ENCODE assay signal across 9 mouse cellular contexts in the genomic region with DNA sequence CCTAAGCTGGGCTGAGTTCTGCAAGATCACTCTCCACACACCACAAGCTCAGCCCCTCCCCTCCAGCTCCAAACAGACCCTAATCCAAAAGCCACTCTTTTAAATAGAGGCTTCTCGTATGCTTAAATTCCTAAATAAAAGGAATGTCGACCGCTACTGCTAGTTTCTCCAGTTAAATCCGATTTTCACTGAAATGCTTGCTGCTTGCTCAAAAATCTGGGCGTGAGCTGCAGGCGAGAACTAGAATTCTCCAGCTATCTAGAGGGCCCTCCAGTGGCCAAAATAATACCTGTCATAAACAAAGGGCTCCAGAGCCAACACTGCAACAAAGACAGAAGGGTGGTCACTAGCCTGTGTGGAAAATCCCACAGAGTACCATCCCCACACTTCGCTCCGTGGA.
A peak's percentile ranks its signal among the peaks of the same experiment; 100 is the strongest.
DNase-seq lines count a peak whose midpoint lies in the region; ATAC-seq and TF ChIP-seq lines count a peak whose summit lies in the region.
"Had no signal": no experiment of that assay in that cellular context is flagged by ENCODE, and none has a peak within 500 bp of the region (broad histone marks: within the 10 kb centered on the region; RNA-seq: fewer than 3 reads in every experiment).

No protein-coding gene starts in this region.

- no peaks in the 10 kb centered on the region for H3K27me3 ChIP-seq in embryonic facial prominence, embryonic 11.5 days (ENCODE audit: control insufficient read depth, insufficient read depth, low read length)
- H3K27me3 ChIP-seq in heart, adult 2 months (ENCODE audit: control insufficient read depth, insufficient read depth, low read length): no peaks in the 10 kb centered on the region
- H3K27me3 ChIP-seq in kidney, embryonic 15.5 days: no peaks in the 10 kb centered on the region
- no peaks in the 10 kb centered on the region for H3K27me3 ChIP-seq in limb, embryonic 13.5 days
- no peaks in the 10 kb centered on the region for H3K27me3 ChIP-seq in neural tube, embryonic 12.5 days (replicated peaks)

- TF ChIP-seq POLR2A in heart, adult 2 months (IDR thresholded peaks at IDR 0.05; ENCODE audit: insufficient read depth, low read depth, low read length): no peak

- no peaks in the 10 kb centered on the region for H3K79me2 ChIP-seq in heart, adult 2 months (replicated peaks; ENCODE audit: control insufficient read depth, insufficient read depth, low read length)

- WGBS in embryonic facial prominence, embryonic 11.5 days: 6% methylated on average over 8 of the region's 8 CpGs
- WGBS in heart, adult 2 months: 14% methylated on average over 8 of the region's 8 CpGs
- 8% methylated on average over 8 of the region's 8 CpGs for WGBS in kidney, embryonic 15.5 days
- WGBS in limb, embryonic 13.5 days: 8% methylated on average over 8 of the region's 8 CpGs
- WGBS in neural tube, embryonic 12.5 days: 9% methylated on average over 8 of the region's 8 CpGs

- no peaks in the 10 kb centered on the region for H3K9me3 ChIP-seq in embryonic facial prominence, embryonic 11.5 days (replicated peaks; ENCODE audit: control insufficient read depth, low read length)
- no peaks in the 10 kb centered on the region for H3K9me3 ChIP-seq in kidney, embryonic 15.5 days (replicated peaks)
- H3K9me3 ChIP-seq in limb, embryonic 13.5 days: no peaks in the 10 kb centered on the region
- H3K9me3 ChIP-seq in neural tube, embryonic 12.5 days: no peaks in the 10 kb centered on the region
- H3K9me3 ChIP-seq: megakaryocyte, embryonic 14.5 days had no signal

- H3K4me3 ChIP-seq in embryonic facial prominence, embryonic 11.5 days (ENCODE audit: low read depth, low read length): no peak overlapping the region
- no peak overlapping the region for H3K4me3 ChIP-seq in heart, adult 2 months
- H3K4me3 ChIP-seq in kidney, embryonic 15.5 days (replicated peaks): no peak overlapping the region
- 0 out of 2 replicates have a peak overlapping the region, but pooled peaks have one; percentile 11 for H3K4me3 ChIP-seq in limb, embryonic 13.5 days
- H3K4me3 ChIP-seq in neural tube, embryonic 12.5 days: no peak overlapping the region
- H3K4me3 ChIP-seq: megakaryocyte, embryonic 14.5 days had no signal

- DNase-seq in testis, postnatal 10 days (ENCODE audit: low spot score): peak; percentile 80
- no peak for DNase-seq in testis, postnatal 14 days (ENCODE audit: low spot score)
- DNase-seq in embryonic facial prominence, embryonic 11.5 days (ENCODE audit: low spot score): peak; percentile 91
- peak; percentile 45 to 58 for DNase-seq in heart, adult 2 months
- DNase-seq in spleen, adult 12 weeks (ENCODE audit: low spot score): no peak

- H3K4me1 ChIP-seq in embryonic facial prominence, embryonic 11.5 days (ENCODE audit: control insufficient read depth, insufficient read depth, low read length): peaks cover 21% of the 10 kb centered on the region
- peaks cover 10% of the 10 kb centered on the region for H3K4me1 ChIP-seq in heart, adult 2 months (ENCODE audit: control insufficient read depth, insufficient read depth, low read length)
- peaks cover 37% of the 10 kb centered on the region for H3K4me1 ChIP-seq in kidney, embryonic 15.5 days
- peaks cover 45% of the 10 kb centered on the region for H3K4me1 ChIP-seq in limb, embryonic 13.5 days
- peaks cover 30% of the 10 kb centered on the region for H3K4me1 ChIP-seq in neural tube, embryonic 12.5 days

- no peaks in the 10 kb centered on the region for H3K36me3 ChIP-seq in embryonic facial prominence, embryonic 11.5 days (replicated peaks; ENCODE audit: control insufficient read depth, insufficient read depth, low read depth, low read length)
- H3K36me3 ChIP-seq in heart, adult 2 months (ENCODE audit: control insufficient read depth, insufficient read depth, low read length): no peaks in the 10 kb centered on the region
- no peaks in the 10 kb centered on the region for H3K36me3 ChIP-seq in kidney, embryonic 15.5 days
- no peaks in the 10 kb centered on the region for H3K36me3 ChIP-seq in limb, embryonic 13.5 days
- H3K36me3 ChIP-seq in neural tube, embryonic 12.5 days: no peaks in the 10 kb centered on the region

- no peak for ATAC-seq in embryonic facial prominence, embryonic 11.5 days (replicated peaks; ENCODE audit: insufficient number of reproducible peaks, low FRiP score, low TSS enrichment, low read depth)
- ATAC-seq in kidney, embryonic 15.5 days (replicated peaks; ENCODE audit: low FRiP score): no peak
- ATAC-seq in limb, embryonic 13.5 days (ENCODE audit: low FRiP score, low read depth): no peak
- ATAC-seq in neural tube, embryonic 12.5 days (ENCODE audit: low FRiP score, low read depth): no peak

- H3K4me2 ChIP-seq in embryonic facial prominence, embryonic 11.5 days (ENCODE audit: low read depth, low read length): no peak overlapping the region
- peak overlapping the region; percentile 38 for H3K4me2 ChIP-seq in kidney, embryonic 15.5 days
- peak overlapping the region; percentile 72 for H3K4me2 ChIP-seq in limb, embryonic 13.5 days (replicated peaks)
- H3K4me2 ChIP-seq in neural tube, embryonic 12.5 days (replicated peaks): peak overlapping the region; percentile 34

- TF ChIP-seq EP300 in heart, adult 2 months (IDR thresholded peaks at IDR 0.05; ENCODE audit: insufficient read depth, low read depth, low read length): no peak

- TF ChIP-seq CTCF in heart, adult 2 months (IDR thresholded peaks at IDR 0.05): peak; percentile 88

- peak overlapping the region; percentile 47 for H3K9ac ChIP-seq in embryonic facial prominence, embryonic 11.5 days (replicated peaks; ENCODE audit: low read length)
- no peak overlapping the region; the same call in 1 of the 2 replicates for H3K9ac ChIP-seq in heart, adult 2 months (ENCODE audit: low read depth, low read length)
- no peak overlapping the region for H3K9ac ChIP-seq in kidney, embryonic 15.5 days
- H3K9ac ChIP-seq in limb, embryonic 13.5 days: peak overlapping the region; percentile 36; the same call in 1 of the 2 replicates
- 0 out of 2 replicates have a peak overlapping the region, but pooled peaks have one; percentile 40 for H3K9ac ChIP-seq in neural tube, embryonic 12.5 days

- intact Hi-C loops in heart, adult 2 months (cut with DNase I): loop anchor here (5.0 kb wide), 2 partner anchors 576 to 746 kb away; no protein-coding TSS in a partner anchor

- peak overlapping the region; percentile 98 for H3K27ac ChIP-seq in embryonic facial prominence, embryonic 11.5 days (replicated peaks; ENCODE audit: low read depth, low read length)
- H3K27ac ChIP-seq in heart, adult 2 months: peak overlapping the region; percentile 18; the same call in 1 of the 2 replicates
- peak overlapping the region; percentile 73 for H3K27ac ChIP-seq in kidney, embryonic 15.5 days
- peak overlapping the region; percentile 99 for H3K27ac ChIP-seq in limb, embryonic 13.5 days
- H3K27ac ChIP-seq in neural tube, embryonic 12.5 days: peak overlapping the region; percentile 44

Comparison
In these comparisons a context has a peak if more than half of its experiments do, and no peak if none do; other contexts are left out.
1. DNase-seq: peak in testis, postnatal 10 days (single experiment), embryonic facial prominence, embryonic 11.5 days (single experiment) and heart, adult 2 months (2 of 2); none in testis, postnatal 14 days (single experiment) and spleen, adult 12 weeks (single experiment).
2. H3K27ac ChIP-seq: peak in every context shown above with its lines; median percentile 99 in limb, embryonic 13.5 days; 98 in embryonic facial prominence, embryonic 11.5 days; 73 in kidney, embryonic 15.5 days; 44 in neural tube, embryonic 12.5 days; 18 in heart, adult 2 months.
3. H3K9ac ChIP-seq: peak in embryonic facial prominence, embryonic 11.5 days (single experiment), limb, embryonic 13.5 days (single experiment) and neural tube, embryonic 12.5 days (single experiment); none in heart, adult 2 months (single experiment) and kidney, embryonic 15.5 days (single experiment).